Mouse (Mus musculus) heart, embryonic 14.5 days (tissue): ENCODE measurements around the gene Pde4b. TPM values are rescaled to one million over a fixed set of nuclear protein-coding genes. Genes with fewer than 3 reads are reported as not detected.
"Not testable (repeated sequence)": the region's sequence is repeated elsewhere in the genome, so short reads cannot be mapped to it uniquely, and the experiment has no call there.

Source experiments
- ATAC-seq: fragments of 200-750 bp; cut with Nextera tagmentation; 2 replicates; pipeline ENCODE4 v1.8.0; 2017; ENCODE audit warnings: low read depth, moderate TSS enrichment; ENCODE audit not compliant: insufficient number of reproducible peaks, insufficient read depth, low FRiP score
- H3K27ac ChIP-seq, 2 experiments: fragments of 200-500 bp in 1 of 2; fragments of 300-500 bp in 1 of 2; sonication (generic) in 1 of 2; replicated peaks in 1 of 2; 2 replicates each; pipeline ENCODE4 v1.5.1; 2012 to 2014; ENCODE audit warnings: low read depth in 2 of 2, low read length in 2 of 2, control low read depth in 1 of 2, mild to moderate bottlenecking in 1 of 2, mixed read lengths in 1 of 2; ENCODE audit not compliant: control insufficient read depth in 1 of 2, insufficient read depth in 1 of 2
- H3K27me3 ChIP-seq: fragments of 300-500 bp; sonication (generic); 2 replicates; pipeline ENCODE4 v1.6.1; 2014; ENCODE audit warnings: mild to moderate bottlenecking, low read length, control low read depth; ENCODE audit not compliant: control insufficient read depth, insufficient read depth
- H3K36me3 ChIP-seq: fragments of 300-500 bp; sonication (generic); 2 replicates; pipeline ENCODE4 v1.6.1; 2014; ENCODE audit warnings: mild to moderate bottlenecking, control low read depth, low read length, mixed read lengths; ENCODE audit not compliant: control insufficient read depth, insufficient read depth
- H3K4me1 ChIP-seq, 2 experiments: fragments of 200-500 bp in 1 of 2; fragments of 300-500 bp in 1 of 2; sonication (generic) in 1 of 2; 2 replicates each; pipeline ENCODE4 v1.6.1; 2012 to 2014; ENCODE audit warnings: low read length in 2 of 2, control low read depth in 1 of 2, mixed read lengths in 1 of 2; ENCODE audit not compliant: control insufficient read depth in 2 of 2, insufficient read depth in 2 of 2
- H3K4me2 ChIP-seq: fragments of 300-500 bp; sonication (generic); 2 replicates; pipeline ENCODE4 v1.6.1; 2014; ENCODE audit warnings: mild to moderate bottlenecking, low read length
- H3K4me3 ChIP-seq, 2 experiments: fragments of 200-500 bp in 1 of 2; fragments of 300-500 bp in 1 of 2; sonication (generic) in 1 of 2; 2 replicates each; pipeline ENCODE4 v1.5.1; 2012 to 2014; ENCODE audit warnings: low read length in 2 of 2, mild to moderate bottlenecking in 2 of 2, control low read depth in 1 of 2, low read depth in 1 of 2, moderate library complexity in 1 of 2; ENCODE audit not compliant: control insufficient read depth in 1 of 2, insufficient read depth in 1 of 2
- H3K9ac ChIP-seq: fragments of 300-500 bp; sonication (generic); 2 replicates; pipeline ENCODE4 v1.6.1; 2014; ENCODE audit warnings: mild to moderate bottlenecking, low read length
- H3K9me3 ChIP-seq: fragments of 300-500 bp; sonication (generic); 2 replicates; pipeline ENCODE4 v1.6.1; 2016; ENCODE audit warnings: low read length, control low read depth; ENCODE audit not compliant: control insufficient read depth
- WGBS: fragments of 180-500 bp; shearing (Covaris S2); extraction: QIAGEN DNeasy Blood & Tissue Kit; methylation state at CpG from one replicate; pipeline ENCODE4 v1.1.7; 2014; 5-methylcytosine and 5-hydroxymethylcytosine counted together
- polyA plus RNA-seq: library from polyadenylated mRNA; unstranded; fragments of >200 nt; fragmentation: Nextera tagmentation; extraction: Ambion mirVana; gene quantifications from 2 replicates; pipeline ENCODE4 v1.2.1, GENCODE M21; 2014

The Pde4b gene
- polyA plus RNA-seq, 1 experiment from 2014 or later = 30.5 TPM

DNA sequence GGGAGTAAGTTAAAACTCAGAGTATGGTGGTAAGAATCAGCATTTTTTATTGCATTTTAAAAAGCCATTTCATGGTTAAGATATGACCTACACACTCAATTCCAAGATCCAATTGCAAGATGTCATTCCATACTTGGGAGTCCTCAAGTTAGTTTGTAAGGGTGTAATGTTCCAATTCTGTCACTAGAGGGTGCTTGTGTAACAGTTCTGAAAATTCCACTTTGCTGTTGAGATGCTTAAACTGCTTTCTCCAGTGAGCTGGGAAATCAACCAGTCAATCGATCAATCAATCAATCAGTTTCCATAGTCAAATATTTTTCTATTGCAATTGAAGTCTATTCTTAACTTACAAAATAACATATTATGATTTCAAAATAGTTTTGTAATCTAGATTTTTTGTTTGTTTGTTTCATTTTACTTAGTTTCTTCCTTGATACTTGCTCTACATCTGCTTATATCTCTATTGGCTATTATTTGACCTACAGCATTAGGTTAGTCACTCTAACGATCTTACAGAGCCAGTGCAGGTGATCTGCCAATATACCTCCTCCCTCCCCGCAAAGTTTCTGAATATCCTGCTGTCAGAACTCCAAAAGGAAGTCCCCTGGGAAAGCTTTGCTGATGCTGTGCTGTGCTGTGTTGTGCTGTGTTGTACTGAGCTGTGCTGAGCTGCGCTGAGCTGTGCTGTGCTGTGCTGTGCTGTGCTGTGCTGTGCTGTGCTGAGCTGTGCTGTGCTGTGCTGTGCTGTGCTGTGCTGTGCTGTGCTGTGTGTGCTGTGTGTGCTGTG is 406.2 kb downstream of the Pde4b start:
- Histone ChIP-seq H3K27ac (no peak overlapping the region), H3K9me3 (no peaks in the 10 kb centered on the region), H3K4me2 (no peak overlapping the region), H3K36me3 (no peaks in the 10 kb centered on the region), H3K9ac (no peak overlapping the region), H3K4me3 (no peak overlapping the region), H3K4me1 (peaks cover 2 to 22% of the 10 kb centered on the region in 2 experiments), H3K27me3 (no peaks in the 10 kb centered on the region)
- ATAC-seq = no peak
- 53% methylated on average over 4 of the region's 4 CpGs for WGBS

DNA sequence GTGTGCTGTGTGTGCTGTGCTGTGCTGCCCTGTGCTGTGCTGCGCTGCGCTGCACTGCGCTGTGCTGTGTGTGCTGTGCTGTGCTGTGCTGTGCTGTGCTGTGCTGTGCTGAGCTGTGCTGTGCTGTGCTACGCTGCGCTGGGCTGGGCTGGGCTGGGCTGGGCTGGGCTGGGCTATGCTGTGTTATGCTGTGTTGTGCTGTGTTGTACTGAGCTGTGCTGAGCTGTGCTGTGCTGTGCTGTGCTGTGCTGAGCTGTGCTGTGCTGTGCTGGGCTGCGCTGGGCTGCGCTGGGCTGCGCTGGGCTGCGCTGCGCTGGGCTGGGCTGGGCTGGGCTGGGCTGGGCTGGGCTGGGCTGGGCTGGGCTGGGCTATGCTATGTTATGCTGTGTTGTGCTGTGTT is 406.9 kb downstream of the Pde4b start:
- H3K4me2 ChIP-seq, H3K27me3 ChIP-seq, H3K4me3 ChIP-seq, H3K36me3 ChIP-seq, H3K9me3 ChIP-seq, H3K9ac ChIP-seq, H3K27ac ChIP-seq: not testable (repeated sequence)
- peak; percentile 66; the same call in 1 of the 2 replicates for ATAC-seq
- H3K4me1 ChIP-seq = peaks cover 2 to 15% of the 10 kb centered on the region in 2 experiments; a peak in 2 of 4 replicates
- WGBS = 93% methylated on average over 9 of the region's 10 CpGs

DNA sequence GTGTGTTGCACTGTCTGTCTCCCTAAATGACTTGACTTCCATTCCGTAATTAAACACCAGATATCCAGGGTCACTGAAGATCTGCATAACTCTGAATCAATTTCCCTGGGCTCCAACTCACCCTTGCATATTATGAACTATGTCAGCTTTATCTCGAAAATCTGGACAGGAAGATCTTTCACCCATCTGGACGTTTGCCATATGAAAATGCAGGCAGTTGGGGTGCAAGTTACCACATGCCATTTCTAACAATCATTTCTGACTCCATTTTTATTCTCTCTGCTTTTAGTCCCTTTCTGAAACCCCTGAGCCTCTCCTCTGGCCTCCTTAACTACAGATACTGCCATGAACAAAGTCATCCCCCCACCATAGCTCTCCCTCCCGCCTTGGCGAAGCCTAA is 407.7 kb downstream of the Pde4b start:
- Histone ChIP-seq H3K9me3 (no peaks in the 10 kb centered on the region), H3K4me3 (no peak overlapping the region), H3K9ac (no peak overlapping the region), H3K36me3 (0 out of 2 replicates have a peak, but pooled peaks cover 4% of the 10 kb centered on the region), H3K27ac (peak overlapping the region in 1 of 2 experiments; percentile 1; a peak in 1 of 4 replicates), H3K27me3 (no peaks in the 10 kb centered on the region), H3K4me1 (peaks cover 2 to 13% of the 10 kb centered on the region in 2 experiments; a peak in 2 of 4 replicates), H3K4me2 (no peak overlapping the region)
- 64% methylated on average over 5 of the region's 5 CpGs for WGBS
- ATAC-seq = no peak

DNA sequence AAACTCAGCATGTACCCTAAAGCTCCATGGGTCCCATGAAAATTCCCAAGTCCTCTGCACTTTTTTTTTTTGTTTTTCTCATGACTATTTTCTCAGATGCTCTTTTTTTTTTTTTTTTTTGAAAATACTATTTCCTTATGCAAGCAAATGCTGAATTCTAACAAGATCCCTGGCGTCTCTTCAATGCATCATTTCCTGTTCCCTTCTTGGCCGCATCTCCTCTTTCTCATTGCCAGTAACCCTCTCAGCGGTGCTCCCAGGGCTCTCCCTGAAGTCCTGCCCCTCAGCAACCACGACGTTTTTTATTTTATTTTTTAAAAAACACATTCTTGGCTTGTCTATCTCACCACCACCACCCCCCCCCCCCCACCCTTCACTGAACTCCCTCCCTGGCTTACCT is 408.1 kb downstream of the Pde4b start:
- no peak for ATAC-seq
- H3K9ac ChIP-seq = no peak overlapping the region
- 63% methylated on average over 5 of the region's 5 CpGs for WGBS
- H3K27ac ChIP-seq = no peak overlapping the region
- no peaks in the 10 kb centered on the region for H3K27me3 ChIP-seq
- no peak overlapping the region for H3K4me2 ChIP-seq
- H3K4me1 ChIP-seq = peaks cover 2 to 13% of the 10 kb centered on the region in 2 experiments; a peak in 2 of 4 replicates
- no peak overlapping the region for H3K4me3 ChIP-seq
- H3K36me3 ChIP-seq = 0 out of 2 replicates have a peak, but pooled peaks cover 4% of the 10 kb centered on the region
- H3K9me3 ChIP-seq = no peaks in the 10 kb centered on the region

DNA sequence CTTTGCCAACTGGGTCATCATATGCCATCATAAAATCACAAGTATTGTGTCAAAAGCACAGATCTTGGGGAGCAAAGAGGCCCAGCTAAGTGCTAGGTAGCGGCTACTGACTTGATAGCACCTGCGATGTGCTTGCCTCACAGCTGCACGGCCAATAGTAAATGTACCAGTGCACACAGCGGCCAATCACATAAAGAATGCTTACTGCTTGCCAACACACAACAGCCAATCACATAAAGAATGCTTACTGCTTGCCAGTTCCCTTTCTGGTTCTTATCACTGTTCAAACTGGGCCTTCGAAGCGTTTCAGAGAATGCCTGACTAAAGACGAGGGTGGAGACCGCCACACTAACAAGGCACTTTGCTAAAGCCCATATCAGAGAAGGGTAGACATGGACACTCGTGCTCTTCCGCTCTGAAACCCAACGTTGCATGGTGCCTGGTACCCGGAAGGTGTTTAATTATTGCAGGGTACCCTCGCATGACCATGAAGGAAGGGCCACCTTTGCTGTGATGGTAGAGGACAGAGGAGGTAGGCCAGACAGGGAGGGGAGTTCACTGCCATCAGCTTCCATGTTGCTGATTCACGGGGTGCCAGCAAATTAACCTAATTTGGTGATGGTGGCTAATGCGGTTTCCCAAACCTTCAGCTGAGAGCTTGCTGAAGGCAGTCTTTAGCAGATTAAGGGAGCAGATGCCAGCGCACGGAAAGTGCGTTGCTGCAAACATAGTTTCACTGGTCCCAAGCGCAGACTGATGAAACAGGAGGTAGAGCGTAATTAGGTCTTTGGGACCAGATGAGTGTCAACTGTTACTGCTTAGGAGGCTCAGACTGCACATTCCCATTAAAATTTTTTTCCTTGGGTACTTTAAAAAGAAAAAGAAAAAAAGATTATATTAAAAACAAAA is 409.2 kb downstream of the Pde4b start:
- ATAC-seq = no peak
- no peak overlapping the region for H3K4me3 ChIP-seq
- 0 out of 2 replicates have a peak, but pooled peaks cover 4% of the 10 kb centered on the region for H3K36me3 ChIP-seq
- H3K27ac ChIP-seq = peak overlapping the region in 1 of 2 experiments; percentile 3; a peak in 1 of 4 replicates
- no peak overlapping the region for H3K4me2 ChIP-seq
- WGBS = 68% methylated on average over 20 of the region's 20 CpGs
- peaks cover 2 to 13% of the 10 kb centered on the region in 2 experiments; a peak in 2 of 4 replicates for H3K4me1 ChIP-seq
- no peaks in the 10 kb centered on the region for H3K9me3 ChIP-seq
- H3K9ac ChIP-seq = no peak overlapping the region
- H3K27me3 ChIP-seq = no peaks in the 10 kb centered on the region

DNA sequence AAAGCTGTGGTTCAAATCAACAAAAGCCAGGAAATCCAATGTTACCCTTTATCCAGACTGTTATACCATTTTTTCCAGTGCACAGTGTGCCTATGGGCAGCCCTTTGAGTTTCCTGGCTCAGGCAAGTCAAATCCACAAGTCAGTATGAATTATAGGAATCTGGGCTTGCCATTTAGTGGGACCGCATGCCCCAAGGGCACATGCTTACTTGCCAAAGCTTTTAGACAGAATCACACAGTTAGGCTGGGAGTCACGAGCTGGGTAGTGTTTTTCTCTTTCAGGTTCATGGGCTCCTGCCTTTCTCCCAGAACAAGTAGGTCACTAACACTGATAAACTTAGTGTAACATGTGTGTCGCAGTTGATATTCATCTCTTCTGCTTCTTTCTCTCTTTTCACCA is 409.9 kb downstream of the Pde4b start:
- Histone ChIP-seq H3K9me3 (no peaks in the 10 kb centered on the region), H3K4me1 (peaks cover 2 to 13% of the 10 kb centered on the region in 2 experiments; a peak in 2 of 4 replicates), H3K27me3 (no peaks in the 10 kb centered on the region), H3K27ac (no peak overlapping the region), H3K4me3 (no peak overlapping the region), H3K9ac (no peak overlapping the region), H3K4me2 (no peak overlapping the region), H3K36me3 (0 out of 2 replicates have a peak, but pooled peaks cover 4% of the 10 kb centered on the region)
- WGBS = 93% methylated on average over 3 of the region's 3 CpGs
- no peak for ATAC-seq

DNA sequence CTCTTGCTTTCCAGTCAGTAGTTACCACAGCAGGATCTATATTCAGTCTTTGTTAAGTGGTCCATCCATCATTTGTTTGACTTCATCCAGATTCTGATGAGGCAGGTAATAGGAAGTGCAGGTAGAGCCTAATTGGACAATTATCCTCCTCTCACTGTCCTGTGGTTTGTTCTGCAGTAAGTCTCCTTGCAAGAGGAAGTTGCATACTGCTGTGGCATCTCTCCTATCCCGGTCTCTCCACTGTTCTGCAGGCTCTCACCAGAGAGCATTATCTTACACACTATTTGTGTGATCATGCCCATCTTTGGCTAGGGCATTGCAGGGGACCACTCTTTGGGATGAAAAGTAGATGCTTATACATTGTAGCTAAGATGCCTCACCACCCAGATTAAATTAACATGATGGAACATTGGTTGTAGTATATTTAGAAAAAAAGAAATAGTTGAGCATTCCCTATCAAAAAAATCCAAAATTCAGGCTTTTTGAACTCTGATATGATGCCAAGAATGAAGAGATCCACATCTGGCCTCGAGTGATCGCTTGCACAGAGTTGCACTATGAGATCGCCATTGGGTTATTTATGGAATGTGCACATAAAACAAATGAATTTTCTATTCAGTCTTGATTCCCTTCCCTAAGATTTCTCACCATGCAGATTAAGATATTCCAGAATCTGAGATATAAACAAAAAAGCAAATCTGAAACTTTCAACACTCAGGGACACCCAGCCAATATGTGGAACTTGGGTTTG is 411.0 kb downstream of the Pde4b start:
- Histone ChIP-seq H3K36me3 (0 out of 2 replicates have a peak, but pooled peaks cover 4% of the 10 kb centered on the region), H3K9ac (no peak overlapping the region), H3K4me2 (no peak overlapping the region), H3K27ac (no peak overlapping the region), H3K9me3 (no peaks in the 10 kb centered on the region), H3K4me1 (peaks cover 2 to 13% of the 10 kb centered on the region in 2 experiments; a peak in 2 of 4 replicates), H3K27me3 (no peaks in the 10 kb centered on the region), H3K4me3 (no peak overlapping the region)
- WGBS = 78% methylated on average over 4 of the region's 4 CpGs
- ATAC-seq = no peak
